Mouse (Mus musculus) small intestine, adult 2 months (tissue): Measurements from ENCODE around the gene Dgcr6.

Experiments used
- CTCF ChIP-seq: fragments of 200-500 bp; IDR thresholded peaks from 2 replicates; pipeline ENCODE4 v1.5.1; 2012; ENCODE audit warnings: low read depth, mild to moderate bottlenecking, control low read depth, inconsistent platforms, low read length, moderate library complexity, mixed read lengths; ENCODE audit not compliant: insufficient replicate concordance, insufficient read length; ENCODE audit errors: extremely low read depth
- POLR2A ChIP-seq: fragments of 200-500 bp; IDR thresholded peaks from 2 replicates; pipeline ENCODE4 v1.6.1; 2012; ENCODE audit warnings: low read depth, mild to moderate bottlenecking, control low read depth, inconsistent platforms, low read length, moderate library complexity

GRCm38 (mm10) chr16:18048071-18048470, 4.6 kb upstream of the Dgcr6 start:
- TF ChIP-seq CTCF (no peak), POLR2A (no peak)
